Mouse (Mus musculus) MEL-GATA-1-ER (cell line): Measurements from ENCODE around the gene Shcbp1l.

Source experiments
- DNase-seq: peaks from one replicate; pipeline ENCODE4 v3.0.0-alpha.2; 2012; ENCODE audit warnings: low read depth; ENCODE audit errors: extremely low read depth

Shcbp1l gene

DNA sequence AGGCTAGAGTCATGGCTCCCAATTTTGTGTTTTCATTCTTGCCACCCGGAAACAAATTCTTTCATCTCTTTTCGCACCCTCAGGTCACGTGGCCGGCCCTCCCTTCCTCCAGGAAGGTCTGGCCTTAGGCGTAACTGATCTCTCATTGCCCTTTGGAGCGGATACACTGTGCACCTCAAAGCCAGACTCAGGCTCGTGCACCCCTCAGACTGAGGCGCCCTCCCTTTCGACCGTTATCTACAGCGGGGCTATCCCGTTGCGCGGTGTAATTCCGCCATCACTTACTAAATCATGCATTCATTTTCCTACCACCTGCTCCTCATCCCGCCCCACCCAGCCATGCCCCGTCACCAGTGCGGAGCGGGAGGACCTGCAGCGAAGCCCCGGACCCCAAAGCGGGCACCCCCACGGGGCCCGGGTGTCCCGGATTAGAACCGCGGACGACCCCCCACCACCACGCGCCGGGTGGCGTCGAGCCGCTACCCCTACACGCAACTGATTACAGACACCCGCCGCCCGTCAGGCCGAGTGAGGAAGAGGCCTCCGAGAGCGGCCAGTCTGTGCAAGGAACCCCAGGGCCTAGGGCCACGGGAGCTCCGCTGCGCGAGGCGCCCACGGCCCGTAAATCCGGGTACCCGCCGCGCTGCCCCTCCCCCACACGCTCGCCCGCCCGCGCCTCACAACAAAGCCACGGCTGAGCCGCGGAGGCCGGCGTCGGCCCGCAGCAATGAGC, 62.0 kb downstream of the Shcbp1l start:
- peak; percentile 47 for DNase-seq

DNA sequence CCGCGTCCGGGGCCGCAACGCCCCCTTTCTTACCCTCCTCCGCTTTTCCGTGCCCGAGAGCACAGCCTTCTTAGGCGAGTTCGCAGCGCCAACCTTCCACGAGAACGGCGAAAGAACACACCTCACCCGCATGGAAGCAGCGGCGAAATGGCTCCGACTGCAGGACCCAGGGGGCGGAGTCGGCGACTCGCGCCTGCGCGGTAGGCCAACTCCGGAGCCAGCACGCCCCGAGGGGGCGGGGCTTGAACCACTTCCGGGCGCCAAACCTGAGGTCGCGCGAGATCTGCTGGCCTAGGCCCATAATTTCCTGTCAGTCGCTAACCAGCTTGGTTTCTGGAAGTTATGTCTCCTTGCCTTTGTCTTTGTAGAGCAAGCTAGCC, 62.5 kb downstream of the Shcbp1l start, which contains the start of gene Dhx9:
Gene Dhx9 (minus strand): TSS at position 161 of the 380 bp plus-strand sequence.
- peak; percentile 77 for DNase-seq

DNA sequence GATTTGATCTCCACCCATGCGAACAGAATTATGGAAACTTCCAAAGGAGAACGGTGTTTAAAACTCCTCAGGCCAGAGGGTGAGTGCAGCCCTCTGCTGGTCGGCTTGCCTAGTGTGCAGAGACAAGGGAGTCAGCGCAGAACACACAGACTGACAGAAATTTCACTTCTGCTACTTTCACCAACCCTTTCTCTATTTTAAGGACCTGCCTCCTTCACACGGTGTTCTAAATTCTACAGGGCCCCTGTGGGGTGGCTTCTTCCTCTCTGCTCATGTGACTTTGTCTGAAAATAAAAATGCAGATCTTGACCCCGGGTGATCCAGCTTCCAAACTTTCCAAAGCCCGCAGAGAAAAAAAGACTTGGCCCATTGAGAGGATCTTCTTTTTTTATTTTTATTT, 64.2 kb downstream of the Shcbp1l start:
- no peak for DNase-seq

DNA sequence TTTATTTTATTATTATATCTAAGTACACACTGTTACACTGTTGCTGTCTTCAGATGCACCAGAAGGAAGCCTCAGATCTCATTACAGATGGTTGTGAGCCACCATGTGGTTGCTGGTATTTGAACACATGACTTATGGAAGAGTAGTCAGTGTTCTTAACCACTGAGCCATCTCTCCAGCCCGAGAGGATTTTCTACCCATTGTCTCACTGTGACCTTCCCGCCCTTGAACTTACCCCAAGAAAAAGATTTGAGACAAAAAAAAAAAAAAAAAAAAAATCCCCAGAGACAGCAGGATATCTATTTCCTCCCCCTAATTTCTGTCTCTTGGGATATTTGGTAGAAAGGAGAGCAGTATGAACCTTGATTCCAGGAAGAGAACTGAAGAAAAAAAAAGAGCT, 64.6 kb downstream of the Shcbp1l start:
- DNase-seq: no peak

DNA sequence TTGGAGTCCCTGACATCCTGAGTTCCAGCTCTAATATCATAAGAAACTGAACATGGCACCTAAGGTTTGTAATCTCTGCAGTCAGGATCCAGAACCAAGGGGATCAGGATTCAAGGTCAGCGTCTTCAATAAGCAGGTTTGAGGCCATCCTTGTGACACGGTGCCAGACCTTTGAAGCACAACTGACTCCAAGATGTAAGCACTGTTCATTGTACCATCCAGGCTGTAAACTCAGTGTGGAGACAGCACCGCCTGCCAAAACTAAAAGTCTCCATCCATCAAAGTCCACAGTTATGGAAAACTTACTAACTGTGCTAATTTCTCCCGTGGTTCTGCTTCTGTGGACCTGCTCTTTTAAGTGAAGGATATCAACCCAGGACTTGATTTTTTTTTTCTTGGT, 65.0 kb downstream of the Shcbp1l start:
- no peak for DNase-seq

DNA sequence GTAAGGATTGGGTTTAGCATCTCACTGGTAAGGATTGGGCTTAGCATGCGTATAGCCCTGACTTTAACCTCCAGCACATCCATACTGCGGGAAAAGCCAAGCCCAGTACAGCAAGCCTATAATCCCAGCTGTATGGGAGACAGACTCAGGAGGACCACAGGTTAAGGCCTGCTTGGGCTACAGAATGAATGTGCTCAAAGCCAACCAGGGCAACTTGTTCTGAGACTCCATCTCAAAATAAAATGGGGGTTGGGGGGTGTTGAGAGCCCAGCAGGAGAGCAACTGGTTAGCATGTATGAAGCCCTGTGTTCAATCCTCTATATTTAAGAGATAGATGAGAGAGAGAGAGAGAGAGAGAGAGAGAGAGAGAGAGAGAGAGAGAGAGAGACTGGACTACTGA, 66.4 kb downstream of the Shcbp1l start:
- no peak for DNase-seq

DNA sequence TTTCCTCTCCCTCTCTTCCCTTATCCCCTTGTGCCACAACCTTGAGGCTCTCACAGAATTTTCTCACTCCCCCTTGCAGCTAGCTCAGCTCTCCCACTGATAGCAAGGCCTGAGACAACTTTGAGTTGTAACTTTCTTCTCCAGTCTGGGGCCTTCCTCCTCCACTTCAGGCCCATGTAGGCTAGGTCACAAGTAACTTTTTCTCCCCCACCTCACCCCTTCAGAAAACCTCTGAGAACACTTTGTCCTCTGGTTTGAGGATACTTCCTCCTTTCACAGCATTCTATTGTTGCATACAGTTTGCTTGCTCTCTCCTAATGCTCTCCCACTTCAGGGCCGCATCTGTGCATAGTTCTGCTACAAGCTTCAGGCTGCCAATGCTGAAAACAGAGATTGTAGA, 66.9 kb downstream of the Shcbp1l start:
- DNase-seq: no peak

DNA sequence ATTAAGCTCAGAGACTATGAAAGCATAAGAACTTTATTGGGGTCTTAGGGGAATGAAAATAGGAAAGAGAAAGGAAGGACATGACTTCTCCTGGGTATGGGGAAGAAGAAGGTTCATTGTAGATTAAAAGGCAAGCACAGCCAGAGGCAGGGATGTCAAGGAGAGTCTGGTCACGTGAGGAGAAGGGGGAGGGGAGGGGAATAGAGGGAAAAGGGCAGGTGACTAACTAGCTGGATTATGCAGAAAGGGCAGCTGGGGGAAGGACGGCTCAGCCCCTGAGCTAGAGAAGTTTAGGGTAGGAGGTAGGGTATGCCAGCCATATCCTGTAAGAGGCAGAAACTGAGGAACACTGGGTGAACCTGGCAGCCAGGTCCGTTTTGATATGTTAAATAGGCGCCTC, 68.4 kb downstream of the Shcbp1l start:
- no peak for DNase-seq

DNA sequence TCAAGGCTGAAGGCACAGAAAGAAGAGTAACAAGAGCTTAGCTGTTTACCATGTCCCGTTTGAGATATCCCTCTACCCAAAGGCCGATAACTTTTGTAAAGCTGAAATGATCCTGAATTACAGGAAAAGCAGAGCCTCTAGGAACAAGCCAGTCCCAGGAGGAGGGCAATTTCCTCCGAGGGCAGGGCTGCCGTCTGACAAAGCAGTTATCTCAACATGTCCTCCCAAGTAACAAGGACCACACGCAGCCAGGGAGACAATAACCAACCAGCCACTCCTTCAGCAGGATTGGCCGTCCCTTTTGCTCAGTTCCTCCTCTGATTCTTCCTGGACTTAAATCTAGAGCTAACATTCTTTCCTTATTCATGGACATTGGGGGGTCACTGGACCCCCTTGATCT, 69.0 kb downstream of the Shcbp1l start:
- DNase-seq: no peak

DNA sequence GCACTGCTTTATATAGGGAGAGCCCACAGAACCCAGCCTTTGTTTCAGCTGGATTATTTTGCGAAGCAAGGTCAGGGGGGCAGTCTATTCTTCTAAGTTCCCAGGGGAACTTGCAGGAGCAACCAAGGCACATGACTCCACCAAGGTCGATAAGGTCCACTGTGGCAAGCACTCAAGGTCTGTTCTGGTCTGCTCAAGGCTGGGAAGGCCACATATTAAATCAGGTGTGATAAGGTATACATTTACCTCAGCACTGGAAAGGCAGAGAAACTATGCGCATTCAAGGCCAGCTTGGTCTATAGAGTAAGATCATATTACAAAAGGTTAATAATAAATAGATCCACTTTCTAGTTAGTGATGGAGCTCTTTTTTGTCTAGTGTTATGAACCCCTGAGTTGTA, 71.1 kb downstream of the Shcbp1l start:
- DNase-seq: no peak

DNA sequence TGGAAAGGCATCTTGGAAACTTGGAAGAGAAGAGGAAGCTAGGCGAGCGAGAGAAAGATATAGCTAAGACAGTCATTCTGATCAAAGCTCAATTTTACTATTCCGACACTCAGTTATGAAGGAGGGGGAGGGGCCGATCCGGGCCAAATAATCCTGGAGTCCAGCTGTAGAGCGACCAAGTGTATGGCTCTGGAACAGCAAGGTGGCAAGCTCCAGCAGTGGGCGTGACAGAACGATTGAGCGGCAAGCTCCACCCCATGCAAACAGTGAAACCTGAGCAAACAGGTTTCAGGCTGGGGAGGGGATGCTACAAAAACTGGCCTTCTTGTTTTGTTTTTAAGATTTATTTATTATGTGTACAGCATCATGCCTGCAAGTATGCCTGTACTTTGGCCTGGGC, 75.1 kb downstream of the Shcbp1l start:
- DNase-seq: no peak

DNA sequence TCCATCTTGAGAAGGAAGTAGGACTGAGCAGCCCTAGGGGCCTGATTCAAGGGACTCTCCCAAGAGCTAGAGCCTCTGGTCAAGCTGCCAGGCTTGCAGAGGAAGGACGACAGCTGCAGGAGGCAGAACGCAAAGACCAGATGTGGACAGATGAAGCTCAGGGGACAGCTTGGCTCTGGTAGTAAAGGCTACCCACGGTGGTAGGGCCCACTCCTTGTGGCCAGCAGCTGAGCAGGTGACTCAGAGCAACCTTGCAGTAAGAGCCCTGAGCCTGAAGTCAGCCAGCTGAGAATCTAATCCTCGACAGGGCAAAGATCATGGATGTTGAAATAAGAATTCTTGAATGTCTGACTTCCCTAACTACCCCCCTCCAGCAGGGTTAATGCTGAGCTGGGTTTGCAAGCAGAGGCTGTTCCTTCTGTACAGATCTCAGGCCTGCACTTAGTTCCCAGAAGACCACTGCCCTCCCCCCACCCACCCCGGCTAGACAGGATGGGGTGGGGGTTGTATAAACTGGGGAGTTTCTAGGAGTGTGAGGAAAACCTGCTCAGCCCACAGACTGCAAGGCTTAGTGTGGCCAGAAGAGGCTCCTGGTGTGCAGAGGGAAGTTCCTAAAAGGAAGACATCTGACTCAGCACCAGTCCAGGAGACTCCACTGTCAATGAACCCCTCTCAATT, 76.8 kb downstream of the Shcbp1l start:
- no peak for DNase-seq
